Mouse (Mus musculus): ENCODE measurements around the gene Hinfp. TPM values are rescaled to one million over a fixed set of nuclear protein-coding genes. Genes with fewer than 3 reads are reported as not detected.

Hinfp gene
- 6.5 and 11.9 TPM in 2 replicates for polyA plus RNA-seq (2012; ENCODE audit: low replicate concordance)

DNA sequence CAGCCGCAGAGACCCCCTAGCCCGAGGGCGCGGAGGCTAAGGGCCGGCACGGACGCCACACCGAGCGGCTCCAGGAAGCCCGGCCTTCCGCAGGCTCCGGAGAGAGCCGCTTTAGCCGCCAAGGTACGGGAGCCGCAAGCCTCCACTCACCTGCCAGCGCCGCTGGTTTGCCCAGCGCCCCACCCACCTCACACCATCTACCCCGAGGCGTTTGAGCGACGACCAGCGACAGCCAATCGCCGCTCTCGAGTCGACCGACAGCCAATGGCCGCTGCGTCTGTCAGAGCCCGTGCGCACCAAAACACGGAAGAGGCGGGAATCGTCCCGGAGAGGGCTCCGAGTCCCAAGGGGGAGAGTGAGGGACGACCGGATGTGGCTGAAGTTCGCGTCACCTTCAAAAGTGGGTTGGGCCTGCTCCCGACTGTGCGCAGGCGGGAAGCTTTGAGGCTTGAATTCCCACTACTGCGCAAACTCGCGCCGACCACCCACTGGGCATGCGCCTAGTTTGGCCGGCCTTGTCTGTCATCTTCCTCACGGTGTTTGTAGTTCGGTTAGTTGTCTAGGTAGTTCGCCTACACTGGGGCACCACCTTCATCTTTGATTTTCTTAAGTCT lies at the start of gene Hinfp:
Hinfp (minus strand) TSS at position 206 of the 614 bp plus-strand sequence.

DNA sequence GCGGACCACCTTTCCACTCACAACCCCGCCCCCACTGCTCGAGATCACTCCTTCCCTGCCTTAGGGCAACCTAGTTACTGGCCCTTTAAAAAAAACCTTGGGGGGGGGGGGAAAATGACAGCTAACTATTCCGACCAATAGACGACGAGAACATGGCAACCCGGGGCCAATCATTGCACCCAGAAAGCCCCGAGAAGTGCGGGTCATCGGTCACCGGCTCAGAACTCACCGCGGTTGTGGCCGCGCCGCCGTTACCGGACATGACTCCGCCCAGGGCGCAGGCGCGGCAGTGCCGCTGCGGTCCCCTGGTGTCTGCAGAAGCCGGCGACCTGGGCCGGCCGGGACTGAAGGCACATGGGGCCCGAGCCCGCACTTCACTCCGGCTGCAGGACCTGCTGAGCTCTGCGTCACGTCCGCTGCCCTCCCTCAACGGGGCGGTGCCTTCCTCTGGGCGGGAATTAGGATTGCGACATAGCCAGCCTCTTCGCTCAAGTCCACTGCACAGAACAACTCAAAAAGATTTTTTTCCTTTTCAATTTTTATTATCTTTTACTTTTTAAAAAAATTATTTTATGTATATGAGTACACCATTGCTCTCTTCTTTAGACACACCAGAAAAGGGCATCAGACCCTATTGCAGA lies 38.4 kb upstream of the Hinfp start, which contains the start of gene Hmbs:
Hmbs (minus strand) TSS at position 448 of the 641 bp plus-strand sequence.

DNA sequence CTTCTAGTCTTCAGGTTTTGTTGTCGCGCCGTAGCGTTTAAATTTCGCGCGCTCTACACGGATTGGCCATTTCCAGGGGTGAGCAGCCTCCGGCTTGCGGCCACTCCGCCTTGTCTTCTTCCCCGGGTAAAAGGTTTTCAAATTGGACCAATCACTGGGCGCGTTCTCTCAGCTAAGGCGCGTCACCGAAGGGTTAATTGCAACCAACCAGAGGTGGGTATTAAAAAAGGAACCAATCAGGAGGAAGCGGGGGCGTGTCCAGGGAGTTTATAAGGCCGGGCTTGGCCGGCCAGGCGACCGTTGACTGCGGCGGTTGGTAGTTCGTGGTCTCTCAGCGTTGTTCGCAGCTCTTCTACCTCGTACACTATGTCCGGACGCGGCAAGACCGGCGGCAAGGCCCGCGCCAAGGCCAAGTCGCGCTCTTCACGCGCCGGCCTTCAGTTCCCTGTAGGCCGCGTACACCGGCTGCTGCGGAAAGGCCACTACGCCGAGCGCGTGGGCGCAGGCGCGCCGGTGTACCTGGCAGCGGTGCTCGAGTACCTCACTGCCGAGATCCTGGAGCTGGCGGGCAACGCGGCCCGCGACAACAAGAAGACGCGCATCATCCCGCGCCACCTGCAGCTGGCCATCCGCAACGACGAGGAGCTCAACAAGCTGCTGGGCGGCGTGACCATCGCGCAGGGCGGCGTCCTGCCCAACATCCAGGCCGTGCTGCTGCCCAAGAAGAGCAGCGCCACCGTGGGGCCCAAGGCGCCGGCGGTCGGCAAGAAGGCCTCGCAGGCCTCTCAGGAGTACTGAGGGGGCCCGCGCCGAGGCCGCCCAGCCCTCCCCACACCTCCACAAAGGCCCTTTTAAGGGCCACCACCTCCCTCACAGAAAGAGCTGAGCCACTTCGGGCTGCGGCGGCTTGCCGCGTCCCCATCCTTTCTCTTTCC lies 29.2 kb upstream of the Hinfp start, which contains the start of gene H2afx:
H2afx (plus strand) TSS at position 299 of the 935 bp plus-strand sequence.

GRCm38 (mm10) chr9:44325768-44326370 lies 20.4 kb upstream of the Hinfp start, which contains the start of gene Dpagt1:
Dpagt1 (plus strand) TSS chr9:44326019.

GRCm38 (mm10) chr9:44319887-44320798 lies 14.7 kb upstream of the Hinfp start, which contains the start of gene C2cd2l:
C2cd2l (minus strand) TSS chr9:44320285.

DNA sequence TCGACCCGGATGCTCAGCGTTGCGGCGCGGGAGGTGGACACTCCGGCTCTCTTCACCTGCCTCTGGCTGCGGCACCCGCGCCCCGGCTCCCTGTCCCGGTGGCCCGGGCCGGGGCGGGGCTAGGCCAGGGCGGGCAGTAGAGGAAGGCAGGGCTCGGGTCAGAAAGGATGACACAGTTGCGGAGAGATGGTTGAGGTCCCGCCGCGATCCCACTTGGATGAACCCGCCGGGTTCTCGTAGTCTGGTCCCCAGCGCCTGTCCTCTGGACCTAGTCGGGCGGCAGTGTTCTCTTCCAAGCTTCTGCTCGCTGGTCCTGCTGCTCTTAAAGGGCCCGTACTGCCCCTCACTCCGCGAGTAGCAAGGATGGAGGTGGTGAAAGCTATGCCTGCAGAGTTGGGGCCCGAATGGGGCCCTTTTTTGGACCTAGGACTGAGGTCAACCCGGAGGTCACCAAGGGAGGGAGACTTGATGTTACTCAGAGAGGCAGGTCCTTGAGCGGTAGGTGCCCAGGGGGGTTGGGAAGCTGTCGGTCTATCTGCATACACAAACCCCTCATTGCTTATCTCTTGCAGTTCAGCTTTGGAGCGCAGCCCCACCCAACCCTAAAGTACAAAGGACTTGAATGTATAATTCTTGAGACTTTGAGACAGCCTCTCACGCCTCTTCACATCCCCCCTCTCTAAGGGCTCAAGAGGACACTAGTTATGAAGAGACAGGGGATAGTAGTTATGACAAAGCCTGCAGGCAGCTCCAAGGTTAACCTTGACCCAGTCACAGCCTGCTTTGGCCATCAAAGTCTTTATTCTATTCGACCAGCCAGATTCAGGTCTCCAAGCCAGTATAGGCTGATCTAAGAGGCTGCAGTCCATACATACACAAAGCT lies 17.2 kb downstream of the Hinfp start, which contains the start of gene Abcg4:
Abcg4 (minus strand) TSS at position 540 of the 883 bp plus-strand sequence.

DNA sequence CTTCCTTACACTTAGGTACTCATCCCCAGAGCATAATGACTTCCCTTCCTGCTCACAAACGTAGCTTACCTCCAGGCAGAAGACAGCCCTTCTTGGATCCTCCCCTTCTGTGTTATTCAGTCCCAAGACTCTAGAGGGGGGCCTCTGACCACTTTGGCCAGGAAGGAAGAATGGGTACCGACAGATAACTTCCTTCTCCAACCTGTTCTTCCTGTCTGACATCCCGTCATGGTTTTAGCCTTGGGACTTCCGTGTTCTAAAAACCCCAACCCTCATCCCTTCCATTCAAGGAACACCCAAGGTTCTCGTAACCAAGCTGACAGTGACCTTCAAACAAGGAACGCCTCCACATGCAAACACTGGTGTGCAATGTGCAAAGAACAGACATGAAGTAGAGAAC lies 37.0 kb downstream of the Hinfp start, which contains the start of gene Nlrx1:
Nlrx1 (minus strand) TSS at position 168 of the 400 bp plus-strand sequence.

GRCm38 (mm10) chr9:44251314-44251713 lies 54.2 kb downstream of the Hinfp start, which contains the start of gene Pdzd3:
Pdzd3 (minus strand) TSS chr9:44251471.

Other genes with a start within 250 kb of the Hinfp start
- gene Usp2, start 238.7 kb downstream of the Hinfp start, polyA plus RNA-seq (2012; ENCODE audit: low replicate concordance) = 1.7 and 4.3 TPM in 2 replicates
- gene Mfrp, start 203.9 kb downstream of the Hinfp start, polyA plus RNA-seq (2012; ENCODE audit: low replicate concordance) = not detected in 2 replicates
- 0.13 TPM in 1 of 2 replicates, not detected in the other for gene C1qtnf5, start 198.4 kb downstream of the Hinfp start, polyA plus RNA-seq (2012; ENCODE audit: low replicate concordance)
- not detected in 2 replicates for gene Gm49380, start 192.2 kb downstream of the Hinfp start, polyA plus RNA-seq (2012; ENCODE audit: low replicate concordance)
- 15.4 and 36.4 TPM in 2 replicates for gene Rnf26, start 192.2 kb downstream of the Hinfp start, polyA plus RNA-seq (2012; ENCODE audit: low replicate concordance)
- gene Mcam, start 171.2 kb downstream of the Hinfp start, polyA plus RNA-seq (2012; ENCODE audit: low replicate concordance) = 2.2 and 2.4 TPM in 2 replicates
- 24.4 and 63.9 TPM in 2 replicates for gene Cbl, start 71.6 kb downstream of the Hinfp start, polyA plus RNA-seq (2012; ENCODE audit: low replicate concordance)
- gene Ccdc153, start 65.0 kb downstream of the Hinfp start, polyA plus RNA-seq (2012; ENCODE audit: low replicate concordance) = not detected in 2 replicates
- 0.12 TPM in 1 of 2 replicates, not detected in the other for gene Pdzd3, start 54.2 kb downstream of the Hinfp start, polyA plus RNA-seq (2012; ENCODE audit: low replicate concordance)
- 9.7 and 13.4 TPM in 2 replicates for gene Nlrx1, start 37.1 kb downstream of the Hinfp start, polyA plus RNA-seq (2012; ENCODE audit: low replicate concordance)
- 0.55 and 16.6 TPM in 2 replicates for gene Abcg4, start 17.1 kb downstream of the Hinfp start, polyA plus RNA-seq (2012; ENCODE audit: low replicate concordance)
- gene C2cd2l, start 14.6 kb upstream of the Hinfp start, polyA plus RNA-seq (2012; ENCODE audit: low replicate concordance) = 71.2 and 157 TPM in 2 replicates
- gene Dpagt1, start 20.3 kb upstream of the Hinfp start, polyA plus RNA-seq (2012; ENCODE audit: low replicate concordance) = 6.6 and 8.5 TPM in 2 replicates
- 328 and 392 TPM in 2 replicates for gene H2afx, start 29.0 kb upstream of the Hinfp start, polyA plus RNA-seq (2012; ENCODE audit: low replicate concordance)
- gene Hmbs, start 38.6 kb upstream of the Hinfp start, polyA plus RNA-seq (2012; ENCODE audit: low replicate concordance) = 18.2 and 149 TPM in 2 replicates
- gene Vps11, start 56.0 kb upstream of the Hinfp start, polyA plus RNA-seq (2012; ENCODE audit: low replicate concordance) = 16.2 and 21.1 TPM in 2 replicates
- 28.2 and 32.0 TPM in 2 replicates for gene Hyou1, start 73.8 kb upstream of the Hinfp start, polyA plus RNA-seq (2012; ENCODE audit: low replicate concordance)
- 8.0 and 12.1 TPM in 2 replicates for gene Slc37a4, start 91.2 kb upstream of the Hinfp start, polyA plus RNA-seq (2012; ENCODE audit: low replicate concordance)
- 96.1 and 158 TPM in 2 replicates for gene Rps25, start 101.5 kb upstream of the Hinfp start, polyA plus RNA-seq (2012; ENCODE audit: low replicate concordance)
- gene Trappc4, start 101.9 kb upstream of the Hinfp start, polyA plus RNA-seq (2012; ENCODE audit: low replicate concordance) = 8.7 and 13.4 TPM in 2 replicates
- gene Ccdc84, start 112.9 kb upstream of the Hinfp start, polyA plus RNA-seq (2012; ENCODE audit: low replicate concordance) = 18.4 and 42.8 TPM in 2 replicates
- 0.65 and 3.6 TPM in 2 replicates for gene Foxr1, start 135.5 kb upstream of the Hinfp start, polyA plus RNA-seq (2012; ENCODE audit: low replicate concordance)
- not detected in 2 replicates for gene Upk2, start 149.3 kb upstream of the Hinfp start, polyA plus RNA-seq (2012; ENCODE audit: low replicate concordance)
- gene Bcl9l, start 177.2 kb upstream of the Hinfp start, polyA plus RNA-seq (2012; ENCODE audit: low replicate concordance) = 168 and 344 TPM in 2 replicates

All from hematopoietic multipotent progenitor cell, adult 10-12 weeks (in vitro differentiated cells).